Comparison of ENCODE assay signal across 17 mouse cellular contexts in the genomic region with DNA sequence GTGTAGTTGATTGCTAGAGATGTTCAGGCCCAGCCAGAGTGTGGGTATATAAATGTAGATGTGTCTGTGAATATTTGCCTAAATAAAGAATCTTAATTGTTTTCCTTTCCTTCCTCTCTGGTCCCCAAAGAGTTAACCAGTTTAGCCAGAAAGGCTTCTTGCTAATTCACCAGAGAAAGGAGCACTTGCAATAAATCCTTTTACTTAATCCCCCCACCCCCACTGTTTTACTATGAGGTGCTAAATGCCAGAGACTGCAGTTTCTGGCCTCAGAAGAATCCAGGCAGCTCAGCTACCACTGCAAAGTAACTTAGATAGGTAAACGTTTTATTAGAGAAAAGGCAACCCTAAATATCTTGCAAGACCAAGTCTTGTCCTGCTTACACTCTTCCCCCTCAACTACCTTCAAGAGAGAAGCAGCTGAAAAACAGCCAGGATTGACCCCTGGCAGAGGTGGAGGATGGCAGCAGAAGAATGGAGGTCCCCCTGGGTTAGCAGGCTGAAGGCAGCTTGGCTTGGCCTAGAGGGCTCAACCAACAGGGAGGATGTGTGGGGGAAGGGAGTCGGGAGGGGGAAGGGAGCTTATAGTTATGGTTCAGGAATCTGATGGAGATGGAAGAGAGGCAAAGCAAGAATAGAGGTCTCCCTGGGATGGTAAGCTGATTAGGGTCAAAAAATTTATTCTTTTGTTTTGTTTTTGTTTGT.
DNase-seq lines count a peak whose midpoint lies in the region; ATAC-seq lines count a peak whose summit lies in the region.
"Had no signal": no experiment of that assay in that cellular context is flagged by ENCODE, and none has a peak within 500 bp of the region (broad histone marks: within the 10 kb centered on the region; RNA-seq: fewer than 3 reads in every experiment).

No protein-coding gene starts in this region.

- no peak for ATAC-seq in activated CD4-positive, CD25-positive, alpha-beta regulatory T cell, adult 4 months
- ATAC-seq: forebrain, embryonic 13.5 days; liver, postnatal 0 days; Patski had no signal

- intact Hi-C loops in left cerebral cortex, postnatal 4 days (cut with DNase I) = no loop called here
- intact Hi-C loops in left cerebral cortex, postnatal 36 days (cut with DNase I) = no loop called here

- DNase-seq in left cerebral cortex, postnatal 4 days = peak; percentile 1
- no peak for DNase-seq in left cerebral cortex, postnatal 36 days (ENCODE audit: low spot score in 2 of 2)
- DNase-seq in embryo, embryonic 11 days = peak; percentile 48
- DNase-seq in hindlimb bud, embryonic 11.5 days (ENCODE audit: extremely low spot score, low read depth, low spot score) = peak; percentile 33
- DNase-seq in retina, postnatal 7 days (ENCODE audit: low read depth, low spot score) = peak; percentile 6
- no peak for DNase-seq in right cerebral cortex, postnatal 14 days
- DNase-seq: cerebellum, adult 9-10 months; kidney, adult 18-20 months; kidney, postnatal 10 days; liver; liver, postnatal 0 days; lung, postnatal 4 days; right cerebral cortex, postnatal 4 days; thymus, postnatal 4 days had no signal

Comparison
In these comparisons a context has a peak if more than half of its experiments do, and no peak if none do; other contexts are left out.
1. DNase-seq: peak in left cerebral cortex, postnatal 4 days (single experiment), embryo, embryonic 11 days (single experiment), hindlimb bud, embryonic 11.5 days (single experiment) and retina, postnatal 7 days (single experiment); none in left cerebral cortex, postnatal 36 days (0 of 2) and right cerebral cortex, postnatal 14 days (single experiment).